In genomic region chr9:118919672-118920186, GRCm38 (mm10) we compare ENCODE assay signal across 8 mouse cellular contexts. TPM values are rescaled to one million over a fixed set of nuclear protein-coding genes. Genes with fewer than 3 reads are reported as not detected.
DNase-seq lines count a peak whose midpoint lies in the region; ATAC-seq and TF ChIP-seq lines count a peak whose summit lies in the region.

No protein-coding gene starts in this region.

- no peaks in the 10 kb centered on the region for H3K9me3 ChIP-seq in forebrain, embryonic 13.5 days (replicated peaks)
- H3K9me3 ChIP-seq in forebrain, embryonic 10.5 days: no peaks in the 10 kb centered on the region
- H3K9me3 ChIP-seq in midbrain, postnatal 0 days (ENCODE audit: low read length): no peaks in the 10 kb centered on the region
- H3K9me3 ChIP-seq in midbrain, embryonic 14.5 days (ENCODE audit: control insufficient read depth, low read length): no peaks in the 10 kb centered on the region
- H3K9me3 ChIP-seq in hindbrain, embryonic 15.5 days: no peaks in the 10 kb centered on the region

- H3K4me3 ChIP-seq in forebrain, embryonic 13.5 days: no peak overlapping the region
- H3K4me3 ChIP-seq in forebrain, embryonic 10.5 days: no peak overlapping the region
- no peak overlapping the region for H3K4me3 ChIP-seq in midbrain, postnatal 0 days (ENCODE audit: low read depth, low read length)
- no peak overlapping the region for H3K4me3 ChIP-seq in midbrain, embryonic 14.5 days (replicated peaks; ENCODE audit: low read depth, low read length)
- H3K4me3 ChIP-seq in hindbrain, embryonic 15.5 days: no peak overlapping the region

- no peak overlapping the region for H3K9ac ChIP-seq in forebrain, embryonic 13.5 days
- no peak overlapping the region for H3K9ac ChIP-seq in midbrain, postnatal 0 days (replicated peaks; ENCODE audit: low read length, poor library complexity, severe bottlenecking)
- H3K9ac ChIP-seq in midbrain, embryonic 14.5 days (replicated peaks; ENCODE audit: low read length): no peak overlapping the region
- H3K9ac ChIP-seq in hindbrain, embryonic 15.5 days: no peak overlapping the region

- no peaks in the 10 kb centered on the region for H3K27me3 ChIP-seq in forebrain, embryonic 13.5 days
- peaks cover 30% of the 10 kb centered on the region for H3K27me3 ChIP-seq in forebrain, embryonic 10.5 days (ENCODE audit: poor library complexity, severe bottlenecking)
- no peaks in the 10 kb centered on the region for H3K27me3 ChIP-seq in midbrain, postnatal 0 days (ENCODE audit: insufficient read depth, low read length)
- no peaks in the 10 kb centered on the region for H3K27me3 ChIP-seq in midbrain, embryonic 14.5 days (ENCODE audit: control insufficient read depth, insufficient read depth, low read length)
- H3K27me3 ChIP-seq in hindbrain, embryonic 15.5 days: no peaks in the 10 kb centered on the region

- H3K4me1 ChIP-seq in forebrain, embryonic 13.5 days: peaks cover 16% of the 10 kb centered on the region
- peaks cover 18% of the 10 kb centered on the region for H3K4me1 ChIP-seq in forebrain, embryonic 10.5 days
- peaks cover 3% of the 10 kb centered on the region; the same call in 1 of the 2 replicates for H3K4me1 ChIP-seq in midbrain, postnatal 0 days (ENCODE audit: insufficient read depth, low read length)
- peaks cover 2% of the 10 kb centered on the region; the same call in 1 of the 2 replicates for H3K4me1 ChIP-seq in midbrain, embryonic 14.5 days (ENCODE audit: control insufficient read depth, insufficient read depth, low read length)
- H3K4me1 ChIP-seq in hindbrain, embryonic 15.5 days (replicated peaks): peaks cover 16% of the 10 kb centered on the region

- no peak overlapping the region for H3K27ac ChIP-seq in forebrain, embryonic 13.5 days
- H3K27ac ChIP-seq in forebrain, embryonic 10.5 days: no peak overlapping the region
- H3K27ac ChIP-seq in midbrain, postnatal 0 days (ENCODE audit: low read depth, low read length): no peak overlapping the region
- no peak overlapping the region for H3K27ac ChIP-seq in midbrain, embryonic 14.5 days (replicated peaks; ENCODE audit: low read depth, low read length)
- peak overlapping the region; percentile 64 for H3K27ac ChIP-seq in hindbrain, embryonic 15.5 days (replicated peaks)

- no peak overlapping the region for H3K4me2 ChIP-seq in forebrain, embryonic 13.5 days
- no peak overlapping the region for H3K4me2 ChIP-seq in midbrain, postnatal 0 days (ENCODE audit: low read depth, low read length, poor library complexity, severe bottlenecking)
- H3K4me2 ChIP-seq in midbrain, embryonic 14.5 days (ENCODE audit: low read length): no peak overlapping the region
- peak overlapping the region; percentile 28; the same call in 1 of the 2 replicates for H3K4me2 ChIP-seq in hindbrain, embryonic 15.5 days

- peak; percentile 61 for ATAC-seq in forebrain, embryonic 13.5 days
- peak; percentile 42; the same call in 1 of the 2 replicates for ATAC-seq in midbrain, postnatal 0 days (ENCODE audit: low FRiP score)
- ATAC-seq in midbrain, embryonic 14.5 days (ENCODE audit: low FRiP score, low TSS enrichment): no peak; the same call in 1 of the 2 replicates
- ATAC-seq in hindbrain, embryonic 15.5 days (ENCODE audit: low FRiP score, low read depth): peak; percentile 64
- ATAC-seq in megakaryocyte progenitor cell, adult 5-6 weeks (replicated peaks; ENCODE audit: poor library complexity): peak; percentile 42

- no peaks in the 10 kb centered on the region for H3K36me3 ChIP-seq in forebrain, embryonic 13.5 days (ENCODE audit: poor library complexity, severe bottlenecking)
- no peaks in the 10 kb centered on the region for H3K36me3 ChIP-seq in forebrain, embryonic 10.5 days (replicated peaks)
- no peaks in the 10 kb centered on the region for H3K36me3 ChIP-seq in midbrain, postnatal 0 days (ENCODE audit: insufficient read depth, low read length)
- H3K36me3 ChIP-seq in midbrain, embryonic 14.5 days (ENCODE audit: control insufficient read depth, insufficient read depth, low read length): no peaks in the 10 kb centered on the region
- H3K36me3 ChIP-seq in hindbrain, embryonic 15.5 days: no peaks in the 10 kb centered on the region

- 76% methylated on average over 16 of the region's 16 CpGs for WGBS in forebrain, embryonic 13.5 days
- WGBS in forebrain, embryonic 10.5 days: 83% methylated on average over 16 of the region's 16 CpGs
- 78% methylated on average over 16 of the region's 16 CpGs for WGBS in midbrain, postnatal 0 days
- 78% methylated on average over 16 of the region's 16 CpGs for WGBS in midbrain, embryonic 14.5 days
- 46% methylated on average over 16 of the region's 16 CpGs for WGBS in hindbrain, embryonic 15.5 days

- TF ChIP-seq CTCF in midbrain, postnatal 0 days (IDR thresholded peaks at IDR 0.05): no peak

- no peak for DNase-seq in forebrain, embryonic 10.5 days (ENCODE audit: extremely low spot score, low spot score)
- peak; percentile 64 for DNase-seq in midbrain, postnatal 0 days (ENCODE audit: low spot score)
- DNase-seq in midbrain, embryonic 14.5 days: no peak
- no peak for DNase-seq in thymus, postnatal 25 days
- DNase-seq in spleen, adult 12 weeks (ENCODE audit: low spot score): no peak

RNA-seq across cellular contexts. Expression of gene Ctdspl, which starts 6.5 kb away (rescaled TPM):
- 6.8 and 8.0 TPM in 2 replicates for polyA plus RNA-seq in forebrain, embryonic 13.5 days (2015; fragmentation: Nextera tagmentation; extraction: Ambion mirVana)
- 7.2 and 7.3 TPM in 2 replicates for polyA plus RNA-seq in forebrain, embryonic 10.5 days (2016; fragmentation: Nextera tagmentation; extraction: Ambion mirVana)
- 9.5 and 11.9 TPM in 2 replicates for total RNA-seq in midbrain, postnatal 0 days (2014; rRNA removed)
- 5.2 and 7.1 TPM in 2 replicates for polyA plus RNA-seq in midbrain, postnatal 0 days (2015; fragmentation: Nextera tagmentation; extraction: Ambion mirVana)
- 8.0 and 8.2 TPM in 2 replicates for polyA plus RNA-seq in midbrain, embryonic 14.5 days (2014; fragmentation: Nextera tagmentation; extraction: Ambion mirVana)
- 8.9 and 9.6 TPM in 2 replicates for polyA plus RNA-seq in hindbrain, embryonic 15.5 days (2015; fragmentation: Nextera tagmentation; extraction: Ambion mirVana)
- total RNA-seq in megakaryocyte progenitor cell, adult 5-6 weeks (2015): 16.7 and 19.4 TPM in 2 replicates
- total RNA-seq in megakaryocyte progenitor cell, adult 5-6 weeks (2017): 7.4 and 8.1 TPM in 2 replicates
